Mouse (Mus musculus): ENCODE measurements around the gene Timm13. TPM values are rescaled to one million over a fixed set of nuclear protein-coding genes. Genes with fewer than 3 reads are reported as not detected.

The Timm13 gene
- polyA plus RNA-seq, 1 experiment from 2014 or later: 338 TPM

DNA sequence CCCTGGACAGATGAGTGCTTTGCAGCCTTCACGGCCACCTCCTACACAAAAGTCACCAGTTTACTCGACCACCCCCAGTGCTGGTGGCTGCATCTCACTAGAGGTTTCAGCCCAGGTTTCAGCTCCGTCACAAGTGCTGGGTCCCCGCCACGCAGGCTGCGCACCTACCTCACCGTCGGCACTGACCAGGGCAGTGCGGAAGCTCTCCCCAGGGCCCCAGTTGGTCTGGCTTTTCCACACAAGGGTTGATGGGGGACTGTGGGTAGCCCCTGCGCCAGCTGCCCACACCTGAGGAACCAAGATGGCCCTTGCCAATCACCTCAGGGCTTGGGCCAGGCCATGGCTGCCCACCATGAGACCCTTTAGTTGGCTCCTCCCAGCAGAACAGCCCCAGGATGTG is 2.5 kb upstream of the Timm13 start:
- no peak overlapping the region for H3K27ac ChIP-seq (replicated peaks in 1 of 2; ENCODE audit: control insufficient read depth in 1 of 2, insufficient read depth in 1 of 2, low read depth in 2 of 2, low read length in 2 of 2)
- H3K9ac ChIP-seq (ENCODE audit: low read length): no peak overlapping the region
- H3K4me3 ChIP-seq (ENCODE audit: control insufficient read depth in 1 of 2, insufficient read depth in 1 of 2, low read depth in 1 of 2, low read length in 2 of 2): no peak overlapping the region
- 89% methylated on average over 10 of the region's 10 CpGs for WGBS
- no peaks in the 10 kb centered on the region for H3K27me3 ChIP-seq (ENCODE audit: control insufficient read depth, insufficient read depth, low read length)
- no peaks in the 10 kb centered on the region for H3K9me3 ChIP-seq (ENCODE audit: control insufficient read depth, low read length)
- peaks cover 80% of the 10 kb centered on the region for H3K36me3 ChIP-seq (ENCODE audit: control insufficient read depth, insufficient read depth, low read length)
- H3K4me1 ChIP-seq (ENCODE audit: control insufficient read depth in 2 of 2, insufficient read depth in 2 of 2, low read length in 2 of 2): peaks cover 6 to 20% of the 10 kb centered on the region in 2 experiments
- no peak overlapping the region for H3K4me2 ChIP-seq (ENCODE audit: low read length)
- no peak for ATAC-seq (ENCODE audit: insufficient number of reproducible peaks, insufficient read depth, low FRiP score, low read depth)

DNA sequence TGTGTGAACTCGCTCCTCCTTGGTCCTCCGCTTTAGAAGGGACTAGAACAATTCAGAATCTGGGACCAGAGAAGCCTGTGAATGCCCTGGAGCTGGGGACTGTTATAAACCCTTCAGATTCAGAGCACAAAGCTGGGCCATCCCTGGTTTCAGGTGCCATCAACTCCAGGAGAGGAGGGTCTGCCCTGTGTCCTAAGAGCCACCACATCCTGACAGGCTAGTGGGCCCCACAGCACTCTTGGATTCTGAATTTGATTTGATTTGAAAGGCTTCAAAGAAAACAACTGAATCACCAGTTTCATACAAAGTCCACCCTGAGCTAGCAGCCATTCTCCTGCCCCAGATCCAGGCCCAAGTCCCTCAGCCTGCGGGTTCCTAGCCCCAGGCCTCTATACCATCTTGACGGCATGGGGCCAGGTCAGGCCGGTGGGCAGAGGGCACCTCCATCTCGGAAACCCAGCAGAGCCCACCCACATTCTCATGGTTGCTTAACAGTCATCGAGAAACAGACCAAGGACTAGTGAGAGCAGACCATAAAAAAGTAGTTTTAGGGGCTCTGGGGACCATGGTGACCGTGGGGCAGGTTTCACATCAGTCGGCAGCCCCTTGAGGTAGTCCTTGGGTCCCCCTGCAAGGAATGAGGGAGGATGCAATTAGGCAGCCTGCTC is 1.6 kb upstream of the Timm13 start:
- no peaks in the 10 kb centered on the region for H3K27me3 ChIP-seq (ENCODE audit: control insufficient read depth, insufficient read depth, low read length)
- ATAC-seq (ENCODE audit: insufficient number of reproducible peaks, insufficient read depth, low FRiP score, low read depth): no peak
- peaks cover 73% of the 10 kb centered on the region for H3K36me3 ChIP-seq (ENCODE audit: control insufficient read depth, insufficient read depth, low read length)
- peaks cover 6 to 25% of the 10 kb centered on the region in 2 experiments for H3K4me1 ChIP-seq (ENCODE audit: control insufficient read depth in 2 of 2, insufficient read depth in 2 of 2, low read length in 2 of 2)
- 91% methylated on average over 9 of the region's 9 CpGs for WGBS
- no peak overlapping the region for H3K4me2 ChIP-seq (ENCODE audit: low read length)
- no peak overlapping the region for H3K4me3 ChIP-seq (ENCODE audit: control insufficient read depth in 1 of 2, insufficient read depth in 1 of 2, low read depth in 1 of 2, low read length in 2 of 2)
- H3K9me3 ChIP-seq (ENCODE audit: control insufficient read depth, low read length): no peaks in the 10 kb centered on the region
- no peak overlapping the region for H3K27ac ChIP-seq (replicated peaks in 1 of 2; ENCODE audit: control insufficient read depth in 1 of 2, insufficient read depth in 1 of 2, low read depth in 2 of 2, low read length in 2 of 2)
- no peak overlapping the region for H3K9ac ChIP-seq (ENCODE audit: low read length)

DNA sequence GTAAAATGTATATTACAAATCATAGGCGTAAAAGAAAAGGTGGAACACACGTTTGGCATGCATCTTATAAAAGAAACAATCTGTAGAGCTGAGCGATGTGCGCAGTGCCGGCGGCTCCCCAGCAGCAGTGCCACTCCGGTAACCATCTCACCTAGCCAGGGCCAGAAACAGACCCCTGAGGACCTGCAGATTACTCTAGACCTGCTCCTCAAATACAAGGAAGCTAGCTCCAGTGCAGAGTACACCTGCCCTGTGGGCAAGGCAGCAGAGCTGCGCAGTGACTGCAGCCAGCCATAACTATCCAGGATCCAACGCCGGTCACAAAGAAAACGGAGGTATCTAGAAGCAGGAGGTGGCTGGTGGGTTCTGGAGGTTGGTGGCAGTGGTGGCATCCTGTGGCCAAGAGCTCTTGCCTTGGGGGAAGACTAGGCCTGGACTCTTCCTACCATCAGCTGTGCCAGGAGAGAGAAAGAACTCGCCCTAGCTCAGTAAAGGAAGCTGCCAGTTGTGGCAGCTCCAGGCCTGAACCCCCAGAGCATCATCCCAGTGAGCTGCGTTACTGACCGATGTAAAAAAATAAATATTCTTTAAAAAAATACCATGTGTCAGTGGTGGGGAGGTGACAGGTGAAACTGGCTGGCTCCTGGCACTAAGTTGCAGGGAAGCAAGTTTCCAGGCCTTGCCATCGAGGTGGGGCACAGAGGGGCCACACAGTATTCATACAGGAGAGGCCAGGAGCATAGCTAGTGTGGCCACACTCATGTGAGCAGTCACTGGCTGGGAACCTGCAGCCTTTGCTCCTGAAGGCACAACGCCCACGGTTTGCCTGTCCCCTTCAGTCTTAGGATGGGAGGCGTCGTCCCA is 872 bp upstream of the Timm13 start:
- WGBS: 89% methylated on average over 19 of the region's 19 CpGs
- H3K36me3 ChIP-seq (ENCODE audit: control insufficient read depth, insufficient read depth, low read length): peaks cover 69% of the 10 kb centered on the region

DNA sequence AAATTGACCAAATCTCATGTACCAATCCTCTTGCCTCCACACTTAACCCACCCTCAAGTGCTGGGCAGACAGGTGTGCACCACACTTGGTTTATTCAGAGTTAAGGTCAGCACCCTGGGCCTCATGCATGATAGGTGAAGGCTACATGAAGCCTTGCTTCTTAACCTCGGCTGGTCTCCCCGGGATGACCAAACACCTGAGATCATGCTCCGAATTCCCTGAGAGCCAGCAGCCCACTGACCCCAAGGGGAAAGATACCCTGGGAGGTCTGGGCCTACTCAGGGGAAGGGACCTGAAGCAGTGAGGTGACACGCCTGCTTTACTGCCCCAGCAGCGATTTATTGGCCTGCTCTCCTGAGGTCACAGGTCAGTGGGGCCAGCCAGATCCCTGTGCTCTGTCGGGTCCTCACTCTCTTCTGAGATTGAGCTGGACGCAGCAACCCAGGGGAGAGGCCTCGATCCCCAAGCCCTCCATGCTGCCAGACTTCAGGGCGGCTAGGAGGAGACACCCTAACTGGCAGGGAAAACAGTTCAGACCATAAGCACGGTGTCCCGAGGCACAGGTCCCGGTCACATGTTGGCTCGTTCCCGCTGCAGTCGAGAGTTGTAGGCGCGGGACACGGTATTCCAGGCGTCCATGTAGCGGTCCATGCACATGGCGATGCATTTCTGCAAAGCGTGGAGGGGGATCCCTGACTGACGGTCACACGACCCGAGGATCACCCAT is 1.0 kb downstream of the Timm13 start:
- 18% methylated on average over 25 of the region's 25 CpGs for WGBS
- ATAC-seq (ENCODE audit: insufficient number of reproducible peaks, insufficient read depth, low FRiP score, low read depth): no peak
- Histone ChIP-seq H3K4me3 (ENCODE audit: control insufficient read depth in 1 of 2, insufficient read depth in 1 of 2, low read depth in 1 of 2, low read length in 2 of 2) (peak overlapping the region; percentile 86 to 95), H3K4me1 (ENCODE audit: control insufficient read depth in 2 of 2, insufficient read depth in 2 of 2, low read length in 2 of 2) (peaks cover 6 to 25% of the 10 kb centered on the region in 2 experiments), H3K27me3 (ENCODE audit: control insufficient read depth, insufficient read depth, low read length) (no peaks in the 10 kb centered on the region), H3K27ac (replicated peaks in 1 of 2; ENCODE audit: control insufficient read depth in 1 of 2, insufficient read depth in 1 of 2, low read depth in 2 of 2, low read length in 2 of 2) (no peak overlapping the region; a peak in 1 of 4 replicates), H3K4me2 (ENCODE audit: low read length) (peak overlapping the region; percentile 96), H3K9ac (ENCODE audit: low read length) (peak overlapping the region; percentile 88), H3K36me3 (ENCODE audit: control insufficient read depth, insufficient read depth, low read length) (peaks cover 51% of the 10 kb centered on the region), H3K9me3 (ENCODE audit: control insufficient read depth, low read length) (no peaks in the 10 kb centered on the region)

More for the DNA sequence above, 872 bp upstream of the Timm13 start:
- H3K9me3 ChIP-seq (ENCODE audit: control insufficient read depth, low read length): no peaks in the 10 kb centered on the region
- H3K27me3 ChIP-seq (ENCODE audit: control insufficient read depth, insufficient read depth, low read length): no peaks in the 10 kb centered on the region
- no peak for ATAC-seq (ENCODE audit: insufficient number of reproducible peaks, insufficient read depth, low FRiP score, low read depth)
- peak overlapping the region; percentile 41 for H3K4me2 ChIP-seq (ENCODE audit: low read length)
- H3K4me3 ChIP-seq (ENCODE audit: control insufficient read depth in 1 of 2, insufficient read depth in 1 of 2, low read depth in 1 of 2, low read length in 2 of 2): 0 out of 4 replicates have a peak overlapping the region, but pooled peaks of 1 of the 2 experiments have one; percentile 3
- H3K27ac ChIP-seq (replicated peaks in 1 of 2; ENCODE audit: control insufficient read depth in 1 of 2, insufficient read depth in 1 of 2, low read depth in 2 of 2, low read length in 2 of 2): peak overlapping the region in 1 of 2 experiments; percentile 49; a peak in 2 of 4 replicates
- H3K9ac ChIP-seq (ENCODE audit: low read length): peak overlapping the region; percentile 47
- H3K4me1 ChIP-seq (ENCODE audit: control insufficient read depth in 2 of 2, insufficient read depth in 2 of 2, low read length in 2 of 2): peaks cover 6 to 25% of the 10 kb centered on the region in 2 experiments

DNA sequence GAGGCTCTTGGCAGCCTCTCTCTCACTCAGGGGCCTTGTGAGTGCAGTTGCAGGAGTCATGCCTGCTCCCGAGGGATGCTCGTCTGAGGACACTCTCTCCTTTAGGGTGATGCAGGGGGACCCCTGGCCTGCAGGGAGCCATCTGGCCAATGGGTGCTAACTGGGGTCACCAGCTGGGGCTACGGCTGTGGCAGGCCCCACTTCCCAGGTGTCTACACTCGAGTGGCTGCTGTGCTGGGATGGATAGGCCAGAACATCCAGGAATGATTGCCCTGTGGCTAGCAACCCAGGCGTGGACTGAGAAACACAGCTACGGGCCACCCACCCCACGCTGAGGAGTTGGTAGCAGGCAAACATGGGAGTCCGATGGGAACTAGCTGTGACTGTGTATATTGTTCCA is 1.7 kb downstream of the Timm13 start:
- WGBS: 89% methylated on average over 8 of the region's 8 CpGs
- Histone ChIP-seq H3K27ac (replicated peaks in 1 of 2; ENCODE audit: control insufficient read depth in 1 of 2, insufficient read depth in 1 of 2, low read depth in 2 of 2, low read length in 2 of 2) (no peak overlapping the region), H3K4me1 (ENCODE audit: control insufficient read depth in 2 of 2, insufficient read depth in 2 of 2, low read length in 2 of 2) (peaks cover 6 to 23% of the 10 kb centered on the region in 2 experiments), H3K4me3 (ENCODE audit: control insufficient read depth in 1 of 2, insufficient read depth in 1 of 2, low read depth in 1 of 2, low read length in 2 of 2) (0 out of 4 replicates have a peak overlapping the region, but pooled peaks of 1 of the 2 experiments have one; percentile 86), H3K4me2 (ENCODE audit: low read length) (no peak overlapping the region), H3K9me3 (ENCODE audit: control insufficient read depth, low read length) (no peaks in the 10 kb centered on the region), H3K27me3 (ENCODE audit: control insufficient read depth, insufficient read depth, low read length) (no peaks in the 10 kb centered on the region), H3K36me3 (ENCODE audit: control insufficient read depth, insufficient read depth, low read length) (peaks cover 44% of the 10 kb centered on the region), H3K9ac (ENCODE audit: low read length) (no peak overlapping the region)
- ATAC-seq (ENCODE audit: insufficient number of reproducible peaks, insufficient read depth, low FRiP score, low read depth): no peak

DNA sequence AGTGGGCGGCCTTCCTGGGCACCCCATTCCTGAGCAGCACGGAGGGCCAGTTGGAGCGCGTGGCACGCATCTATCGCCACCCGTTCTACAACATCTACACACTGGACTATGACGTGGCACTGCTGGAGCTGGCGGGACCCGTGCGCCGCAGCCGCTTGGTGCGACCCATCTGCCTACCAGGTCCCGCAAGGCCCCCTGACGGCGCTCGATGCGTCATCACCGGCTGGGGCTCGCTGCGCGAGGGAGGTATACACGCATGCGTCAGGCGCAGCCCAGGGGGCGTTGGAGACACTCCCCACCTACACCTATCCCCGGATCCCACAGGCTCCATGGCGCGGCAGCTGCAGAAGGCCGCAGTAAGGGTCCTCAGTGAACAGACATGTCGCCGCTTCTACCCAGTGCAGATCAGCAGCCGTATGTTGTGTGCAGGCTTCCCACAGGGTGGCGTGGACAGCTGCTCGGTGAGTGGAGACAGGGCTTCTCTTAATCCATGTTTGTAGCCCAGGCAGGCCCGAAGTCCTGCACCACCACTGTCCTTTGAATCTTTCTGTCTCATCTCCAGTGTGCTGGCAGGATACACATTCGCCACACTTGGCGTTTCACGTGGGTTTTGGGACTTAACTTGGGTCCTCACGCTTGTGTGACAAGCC is 2.8 kb downstream of the Timm13 start:
- Histone ChIP-seq H3K9ac (ENCODE audit: low read length) (peak overlapping the region; percentile 51; the same call in 1 of the 2 replicates), H3K4me2 (ENCODE audit: low read length) (peak overlapping the region; percentile 50), H3K4me3 (ENCODE audit: control insufficient read depth in 1 of 2, insufficient read depth in 1 of 2, low read depth in 1 of 2, low read length in 2 of 2) (0 out of 4 replicates have a peak overlapping the region, but pooled peaks of 1 of the 2 experiments have one; percentile 1), H3K36me3 (ENCODE audit: control insufficient read depth, insufficient read depth, low read length) (peaks cover 35% of the 10 kb centered on the region), H3K27me3 (ENCODE audit: control insufficient read depth, insufficient read depth, low read length) (no peaks in the 10 kb centered on the region), H3K4me1 (ENCODE audit: control insufficient read depth in 2 of 2, insufficient read depth in 2 of 2, low read length in 2 of 2) (peaks cover 6 to 22% of the 10 kb centered on the region in 2 experiments), H3K9me3 (ENCODE audit: control insufficient read depth, low read length) (no peaks in the 10 kb centered on the region), H3K27ac (replicated peaks in 1 of 2; ENCODE audit: control insufficient read depth in 1 of 2, insufficient read depth in 1 of 2, low read depth in 2 of 2, low read length in 2 of 2) (no peak overlapping the region)
- ATAC-seq (ENCODE audit: insufficient number of reproducible peaks, insufficient read depth, low FRiP score, low read depth): no peak
- 21% methylated on average over 41 of the region's 41 CpGs for WGBS
